Mouse (Mus musculus): ENCODE measurements around the gene S100a2.

DNA sequence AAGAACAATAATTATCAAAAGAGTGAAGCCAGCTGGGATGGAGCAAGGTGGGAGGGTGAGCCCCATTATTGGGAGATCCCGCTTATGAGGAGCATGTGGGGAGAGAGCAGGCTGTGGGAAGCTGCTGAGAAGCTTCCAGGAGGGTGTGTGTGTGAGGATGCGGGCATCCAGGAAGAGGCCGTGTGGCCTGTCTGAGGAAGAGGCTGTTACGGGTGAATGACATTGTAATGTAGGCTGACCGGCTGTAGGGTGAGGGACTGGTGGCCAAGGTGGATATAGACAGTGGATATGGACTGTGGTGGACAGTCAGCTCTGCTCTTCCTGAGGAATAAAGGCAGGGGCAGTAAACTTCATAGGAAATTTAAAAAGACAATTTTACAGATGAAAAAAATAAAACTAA lies 35.4 kb downstream of the S100a2 start:
- no peak for TF ChIP-seq CTCF (IDR thresholded peaks at IDR 0.05 in 2 of 3, conservative IDR thresholded peaks at IDR 0.05 in 1 of 3; ENCODE audit: control insufficient read depth in 1 of 3, insufficient read depth in 1 of 3, low read depth in 2 of 3, low read length in 3 of 3, poor library complexity in 1 of 3, severe bottlenecking in 1 of 3)
- TF ChIP-seq MYB (IDR thresholded peaks at IDR 0.05; ENCODE audit: low read depth, low read length): no peak
- TF ChIP-seq USF1 (IDR thresholded peaks at IDR 0.05; ENCODE audit: low read depth, low read length): no peak
- TF ChIP-seq TCF12 (IDR thresholded peaks at IDR 0.05; ENCODE audit: low read depth, low read length): no peak
- TF ChIP-seq EP300 (IDR thresholded peaks at IDR 0.05; ENCODE audit: low read depth in 1 of 2, low read length in 2 of 2): no peak
- TF ChIP-seq ZMIZ1 (IDR thresholded peaks at IDR 0.05; ENCODE audit: low read depth, low read length): no peak
- TF ChIP-seq UBTF (IDR thresholded peaks at IDR 0.05; ENCODE audit: borderline replicate concordance, insufficient read depth, low read depth, low read length): no peak
- no peak for TF ChIP-seq NRF1 (IDR thresholded peaks at IDR 0.05; ENCODE audit: insufficient read depth, low read depth, low read length, poor library complexity, severe bottlenecking)
- TF ChIP-seq CHD2 (IDR thresholded peaks at IDR 0.05; ENCODE audit: low read length): no peak
- TF ChIP-seq ZNF384 (IDR thresholded peaks at IDR 0.05; ENCODE audit: low read depth, low read length): no peak
- no peak for TF ChIP-seq E2F4 (IDR thresholded peaks at IDR 0.05; ENCODE audit: borderline replicate concordance, low read depth, low read length)
- no peak for TF ChIP-seq TBP (IDR thresholded peaks at IDR 0.05; ENCODE audit: low read depth, low read length)
- TF ChIP-seq GATA1 (IDR thresholded peaks at IDR 0.05; ENCODE audit: low read depth, low read length): no peak
